ENCODE assay signal across 8 mouse cellular contexts in the genomic region with DNA sequence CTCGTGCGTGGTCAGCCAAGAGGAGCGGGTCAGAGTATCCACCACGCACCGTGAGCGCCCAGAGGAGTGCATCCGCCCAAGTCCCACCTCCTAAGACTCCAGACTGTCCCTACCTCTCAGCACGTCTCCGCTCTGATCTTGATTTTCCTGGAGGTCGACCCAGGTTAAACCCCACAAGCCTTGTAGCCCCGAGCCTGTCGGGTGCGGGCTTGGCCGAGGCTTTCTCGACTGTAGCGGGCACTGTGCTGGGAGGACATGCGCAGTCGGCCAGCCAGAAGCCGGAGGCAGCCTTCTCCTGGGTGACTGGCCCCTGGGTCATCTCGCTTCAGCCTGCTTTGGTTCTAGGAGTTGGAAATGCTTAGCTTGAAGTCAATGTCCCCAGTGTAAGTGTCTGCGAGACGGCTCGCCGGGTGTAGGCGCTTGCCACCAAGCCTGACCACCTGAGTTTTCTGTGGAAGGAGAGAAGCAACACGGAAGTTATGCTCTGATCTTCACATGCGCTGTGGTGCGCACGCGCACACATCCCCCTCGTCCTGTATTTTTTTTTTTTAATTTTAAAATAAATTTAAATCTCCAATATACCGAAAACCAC. TPM values are rescaled to one million over a fixed set of nuclear protein-coding genes. Genes with fewer than 3 reads are reported as not detected.
A peak's percentile ranks its signal among the peaks of the same experiment; 100 is the strongest.
DNase-seq lines count a peak whose midpoint lies in the region; ATAC-seq and TF ChIP-seq lines count a peak whose summit lies in the region.

No protein-coding gene starts in this region.

- H3K9me3 ChIP-seq in lung, embryonic 14.5 days (ENCODE audit: low read depth, low read length): no peaks in the 10 kb centered on the region
- no peaks in the 10 kb centered on the region for H3K9me3 ChIP-seq in forebrain, embryonic 15.5 days
- H3K9me3 ChIP-seq in liver, embryonic 12.5 days (replicated peaks): no peaks in the 10 kb centered on the region
- no peaks in the 10 kb centered on the region for H3K9me3 ChIP-seq in neural tube, embryonic 15.5 days (replicated peaks)

- 14% methylated on average over 32 of the region's 32 CpGs for WGBS in lung, embryonic 14.5 days
- WGBS in forebrain, embryonic 15.5 days: 20% methylated on average over 32 of the region's 32 CpGs
- 18% methylated on average over 32 of the region's 32 CpGs for WGBS in kidney, adult 2 months
- 11% methylated on average over 32 of the region's 32 CpGs for WGBS in liver, embryonic 12.5 days (ENCODE audit: insufficient replicate concordance)
- 15% methylated on average over 32 of the region's 32 CpGs for WGBS in neural tube, embryonic 15.5 days

- no peaks in the 10 kb centered on the region for H3K36me3 ChIP-seq in lung, embryonic 14.5 days (ENCODE audit: insufficient read depth)
- H3K36me3 ChIP-seq in forebrain, embryonic 15.5 days: no peaks in the 10 kb centered on the region
- H3K36me3 ChIP-seq in kidney, adult 2 months (ENCODE audit: control insufficient read depth, insufficient read depth, low read length): no peaks in the 10 kb centered on the region
- no peaks in the 10 kb centered on the region for H3K36me3 ChIP-seq in liver, embryonic 12.5 days
- no peaks in the 10 kb centered on the region for H3K36me3 ChIP-seq in neural tube, embryonic 15.5 days

- H3K27ac ChIP-seq in lung, embryonic 14.5 days (ENCODE audit: low read depth): no peak overlapping the region
- H3K27ac ChIP-seq in forebrain, embryonic 15.5 days (replicated peaks): no peak overlapping the region
- H3K27ac ChIP-seq in kidney, adult 2 months (ENCODE audit: insufficient read depth, low read depth, low read length): no peak overlapping the region
- 0 out of 2 replicates have a peak overlapping the region, but pooled peaks have one; percentile 36 for H3K27ac ChIP-seq in liver, embryonic 12.5 days
- H3K27ac ChIP-seq in neural tube, embryonic 15.5 days (replicated peaks): no peak overlapping the region

- TF ChIP-seq CTCF in lung, embryonic 14.5 days (IDR thresholded peaks at IDR 0.05; ENCODE audit: low read depth): no peak
- TF ChIP-seq CTCF in brain, embryonic 14.5 days (IDR thresholded peaks at IDR 0.05; ENCODE audit: borderline replicate concordance, extremely low read depth, insufficient read depth, insufficient read length): no peak
- TF ChIP-seq CTCF in kidney, adult 2 months (conservative IDR thresholded peaks at IDR 0.05; ENCODE audit: insufficient read depth, insufficient read length, low read depth, low read length): no peak

- no peak for TF ChIP-seq POLR2A in brain, embryonic 14.5 days (IDR thresholded peaks at IDR 0.05; ENCODE audit: borderline replicate concordance, extremely low read depth, insufficient read depth, insufficient read length, poor library complexity, severe bottlenecking)
- no peak for TF ChIP-seq POLR2A in kidney, adult 2 months (IDR thresholded peaks at IDR 0.05; ENCODE audit: low read depth, low read length)

- peak; percentile 63 for ATAC-seq in lung, embryonic 14.5 days (ENCODE audit: insufficient read depth)
- peak; percentile 74 for ATAC-seq in forebrain, embryonic 15.5 days (replicated peaks)
- ATAC-seq in liver, embryonic 12.5 days: peak; percentile 57
- peak; percentile 77 for ATAC-seq in neural tube, embryonic 15.5 days (ENCODE audit: low FRiP score)

- H3K4me1 ChIP-seq in lung, embryonic 14.5 days (ENCODE audit: insufficient read depth): no peaks in the 10 kb centered on the region
- H3K4me1 ChIP-seq in forebrain, embryonic 15.5 days: peaks cover 10% of the 10 kb centered on the region
- H3K4me1 ChIP-seq in kidney, adult 2 months (ENCODE audit: control insufficient read depth, insufficient read depth, low read length): 0 out of 2 replicates have a peak, but pooled peaks cover 4% of the 10 kb centered on the region
- H3K4me1 ChIP-seq in liver, embryonic 12.5 days: peaks cover 37% of the 10 kb centered on the region
- peaks cover 17% of the 10 kb centered on the region for H3K4me1 ChIP-seq in neural tube, embryonic 15.5 days

- H3K9ac ChIP-seq in lung, embryonic 14.5 days: peak overlapping the region; percentile 58
- H3K9ac ChIP-seq in forebrain, embryonic 15.5 days (replicated peaks): peak overlapping the region; percentile 52
- peak overlapping the region; percentile 68 for H3K9ac ChIP-seq in liver, embryonic 12.5 days
- H3K9ac ChIP-seq in neural tube, embryonic 15.5 days (replicated peaks): peak overlapping the region; percentile 72

- peak; percentile 30 for DNase-seq in lung, embryonic 14.5 days
- DNase-seq in lung, postnatal 25 days (ENCODE audit: low spot score): no peak
- peak; percentile 56 for DNase-seq in brain, embryonic 14.5 days (ENCODE audit: low read depth)
- peak; percentile 59 for DNase-seq in kidney, adult 2 months
- DNase-seq in urinary bladder, adult 2 months (ENCODE audit: low spot score): no peak

- H3K4me3 ChIP-seq in lung, embryonic 14.5 days (ENCODE audit: low read depth, low read length): peak overlapping the region; percentile 42
- H3K4me3 ChIP-seq in forebrain, embryonic 15.5 days: peak overlapping the region; percentile 57
- H3K4me3 ChIP-seq in kidney, adult 2 months (ENCODE audit: insufficient read depth, low read depth, low read length): peak overlapping the region; percentile 44
- H3K4me3 ChIP-seq in liver, embryonic 12.5 days: peak overlapping the region; percentile 63
- peak overlapping the region; percentile 52 for H3K4me3 ChIP-seq in neural tube, embryonic 15.5 days (replicated peaks)

- H3K4me2 ChIP-seq in lung, embryonic 14.5 days: peak overlapping the region; percentile 94
- H3K4me2 ChIP-seq in forebrain, embryonic 15.5 days (replicated peaks): peak overlapping the region; percentile 99
- peak overlapping the region; percentile 96 for H3K4me2 ChIP-seq in liver, embryonic 12.5 days
- H3K4me2 ChIP-seq in neural tube, embryonic 15.5 days: peak overlapping the region; percentile 96

- peaks cover 7% of the 10 kb centered on the region; the same call in 1 of the 2 replicates for H3K27me3 ChIP-seq in lung, embryonic 14.5 days (ENCODE audit: insufficient read depth, low read length)
- no peaks in the 10 kb centered on the region; the same call in 1 of the 2 replicates for H3K27me3 ChIP-seq in forebrain, embryonic 15.5 days
- H3K27me3 ChIP-seq in kidney, adult 2 months (replicated peaks; ENCODE audit: control insufficient read depth, insufficient read depth, low read length): no peaks in the 10 kb centered on the region
- no peaks in the 10 kb centered on the region for H3K27me3 ChIP-seq in liver, embryonic 12.5 days (replicated peaks)
- H3K27me3 ChIP-seq in neural tube, embryonic 15.5 days (replicated peaks): no peaks in the 10 kb centered on the region; the same call in 1 of the 2 replicates

RNA-seq across cellular contexts. Expression of a gene that starts 50.2 kb away (rescaled TPM):
- polyA plus RNA-seq in lung, embryonic 14.5 days (2014; fragmentation: Nextera tagmentation; extraction: Ambion mirVana): 0.13 and 0.26 TPM in 2 replicates
- 7.3 and 14.8 TPM in 2 replicates for polyA plus RNA-seq in brain, embryonic 14.5 days (2012; rRNA removed)
- 3.1 and 4.1 TPM in 2 replicates for polyA plus RNA-seq in forebrain, embryonic 15.5 days (2015; fragmentation: Nextera tagmentation; extraction: Ambion mirVana)
- 1.3 and 1.4 TPM in 2 replicates for polyA plus RNA-seq in kidney, adult 2 months (2012; rRNA removed)
- 0.23 and 0.26 TPM in 2 replicates for polyA plus RNA-seq in liver, embryonic 12.5 days (2016; fragmentation: Nextera tagmentation; extraction: Ambion mirVana)
- polyA plus RNA-seq in neural tube, embryonic 15.5 days (2015; fragmentation: Nextera tagmentation; extraction: Ambion mirVana): 7.2 and 8.3 TPM in 2 replicates
- 0.07 and 0.16 TPM in 2 replicates for polyA plus RNA-seq in urinary bladder, adult 2 months (2012; rRNA removed)

Comparison
In these comparisons a context has a peak if more than half of its experiments do, and no peak if none do; other contexts are left out.
1. DNase-seq: peak in lung, embryonic 14.5 days (single experiment), brain, embryonic 14.5 days (single experiment) and kidney, adult 2 months (single experiment); none in lung, postnatal 25 days (single experiment) and urinary bladder, adult 2 months (single experiment).
2. Peak in every context shown above with its lines, with median percentiles within 50 percentile points of each other: ATAC-seq, H3K4me2 ChIP-seq, H3K4me3 ChIP-seq and H3K9ac ChIP-seq.